Mouse (Mus musculus): ENCODE data around the gene Olfr564.

Olfr564 gene

DNA sequence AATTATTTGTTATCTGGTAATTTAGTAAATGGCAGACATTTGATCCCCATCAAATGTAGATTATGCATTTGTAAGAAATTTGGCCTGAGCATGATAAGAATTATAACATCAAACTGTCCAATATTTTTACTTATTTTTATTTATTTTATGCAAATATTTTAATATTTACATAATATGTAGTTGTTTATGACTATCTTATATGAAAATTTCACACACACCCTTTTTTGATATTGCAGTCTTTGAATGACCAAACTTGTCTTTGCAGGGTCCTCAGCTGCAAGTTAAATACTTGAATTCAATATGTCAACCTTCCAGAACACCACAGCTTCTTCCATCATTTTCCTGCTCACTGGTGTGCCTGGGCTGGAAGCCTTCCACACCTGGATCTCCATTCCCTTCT, at the start of gene Olfr564:
Gene Olfr564 (plus strand): TSS at position 301 of the 400 bp plus-strand sequence.
- no peak for DNase-seq (ENCODE audit: low read depth in 1 of 2, low spot score in 2 of 2)

DNA sequence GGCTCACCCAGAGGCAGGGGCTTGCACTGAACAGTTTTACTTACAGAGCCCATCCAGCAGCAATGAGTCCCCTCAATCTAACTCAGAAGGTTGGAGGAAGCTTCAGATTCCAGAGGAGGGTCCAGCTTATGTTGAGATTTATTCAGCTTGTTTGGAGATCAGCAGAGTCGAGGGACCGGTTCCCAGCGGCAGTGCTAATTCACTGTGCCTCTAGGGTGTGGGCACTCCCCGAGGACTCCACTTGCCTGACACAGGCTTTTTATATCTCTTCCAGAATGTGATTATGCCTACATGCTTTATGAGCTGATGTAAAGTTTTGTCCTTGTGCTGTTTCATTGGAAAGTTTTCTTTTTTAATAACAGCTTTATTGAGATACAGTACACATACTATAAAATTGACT, 44.0 kb upstream of the Olfr564 start, which contains the start of the genes Olfr560 and Olfr78:
Gene Olfr560 (minus strand): TSS at position 101 of the 400 bp plus-strand sequence.
Gene Olfr78 (minus strand): TSS at position 206 of the 400 bp plus-strand sequence.
- DNase-seq (ENCODE audit: low read depth in 1 of 2, low spot score in 2 of 2) = no peak

DNA sequence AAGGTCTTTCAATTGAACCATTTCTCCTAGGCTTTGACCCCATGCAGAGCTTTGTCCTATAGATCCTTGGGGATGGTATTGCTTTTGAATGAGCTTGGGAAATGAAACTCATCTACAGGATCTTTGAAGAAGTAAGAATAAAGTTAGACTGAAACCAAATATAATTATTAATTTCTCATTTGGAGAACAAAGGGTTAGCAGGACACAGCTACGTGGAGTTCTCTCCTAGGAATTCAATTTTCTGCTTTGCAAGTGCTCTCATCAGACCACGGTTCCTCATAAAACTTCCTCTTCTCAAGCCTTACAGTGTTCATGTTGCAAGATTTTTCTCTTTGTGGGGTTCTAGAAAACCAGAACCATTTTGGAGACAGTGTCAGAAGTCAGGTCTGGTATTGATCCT, 32.4 kb upstream of the Olfr564 start, which contains the start of gene Olfr561:
Gene Olfr561 (plus strand): TSS at position 301 of the 400 bp plus-strand sequence.
- DNase-seq (ENCODE audit: low read depth in 1 of 2, low spot score in 2 of 2) = no peak
